16 mouse cellular contexts compared by ENCODE assay signal in genomic region chr5:67400608-67401480, GRCm38 (mm10). TPM values are rescaled to one million over a fixed set of nuclear protein-coding genes. Genes with fewer than 3 reads are reported as not detected.
DNase-seq lines count a peak whose midpoint lies in the region; ATAC-seq and TF ChIP-seq lines count a peak whose summit lies in the region.
"Had no signal": no experiment of that assay in that cellular context is flagged by ENCODE, and none has a peak within 500 bp of the region (broad histone marks: within the 10 kb centered on the region; RNA-seq: fewer than 3 reads in every experiment).

No protein-coding gene starts in this region.

- 0 out of 2 replicates have a peak, but pooled peaks have one; percentile 19 for ATAC-seq in midbrain, embryonic 13.5 days
- ATAC-seq in midbrain, postnatal 0 days (ENCODE audit: low FRiP score) = no peak
- ATAC-seq in forebrain, embryonic 14.5 days = peak; percentile 55; the same call in 1 of the 2 replicates
- peak; percentile 72 for ATAC-seq in intestine, embryonic 16.5 days
- ATAC-seq in neural tube, embryonic 13.5 days (ENCODE audit: low read depth) = no peak
- ATAC-seq in activated CD4-positive, CD25-positive, alpha-beta regulatory T cell, adult 4 months = no peak

- no peaks in the 10 kb centered on the region for H3K27me3 ChIP-seq in midbrain, embryonic 13.5 days
- no peaks in the 10 kb centered on the region for H3K27me3 ChIP-seq in midbrain, postnatal 0 days (ENCODE audit: insufficient read depth, low read length)
- H3K27me3 ChIP-seq in forebrain, embryonic 14.5 days (replicated peaks; ENCODE audit: control insufficient read depth, insufficient read depth, low read length) = no peaks in the 10 kb centered on the region
- no peaks in the 10 kb centered on the region for H3K27me3 ChIP-seq in intestine, embryonic 16.5 days (replicated peaks; ENCODE audit: control insufficient read depth, insufficient read depth, low read length)
- H3K27me3 ChIP-seq in neural tube, embryonic 13.5 days = 0 out of 2 replicates have a peak, but pooled peaks cover 4% of the 10 kb centered on the region

- no peak overlapping the region for H3K4me2 ChIP-seq in midbrain, embryonic 13.5 days (replicated peaks)
- H3K4me2 ChIP-seq in midbrain, postnatal 0 days (ENCODE audit: low read depth, low read length, poor library complexity, severe bottlenecking) = no peak overlapping the region
- H3K4me2 ChIP-seq in forebrain, embryonic 14.5 days (ENCODE audit: low read length) = peak overlapping the region; percentile 42
- H3K4me2 ChIP-seq in intestine, embryonic 16.5 days (ENCODE audit: low read depth, low read length) = peak overlapping the region; percentile 47
- H3K4me2 ChIP-seq in neural tube, embryonic 13.5 days = peak overlapping the region; percentile 36
- H3K4me2 ChIP-seq: heart, embryonic 11.5 days; lung, embryonic 14.5 days had no signal

- H3K9me3 ChIP-seq in midbrain, embryonic 13.5 days = no peaks in the 10 kb centered on the region
- H3K9me3 ChIP-seq in midbrain, postnatal 0 days (ENCODE audit: low read length) = no peaks in the 10 kb centered on the region
- H3K9me3 ChIP-seq in forebrain, embryonic 14.5 days (replicated peaks; ENCODE audit: control insufficient read depth, low read length) = no peaks in the 10 kb centered on the region
- no peaks in the 10 kb centered on the region for H3K9me3 ChIP-seq in intestine, embryonic 16.5 days (ENCODE audit: control insufficient read depth, low read length)
- no peaks in the 10 kb centered on the region for H3K9me3 ChIP-seq in neural tube, embryonic 13.5 days
- H3K9me3 ChIP-seq: embryonic facial prominence, embryonic 10.5 days had no signal

- peaks cover 22% of the 10 kb centered on the region for H3K36me3 ChIP-seq in midbrain, embryonic 13.5 days
- H3K36me3 ChIP-seq in midbrain, postnatal 0 days (ENCODE audit: insufficient read depth, low read length) = peaks cover 14% of the 10 kb centered on the region; the same call in 1 of the 2 replicates
- 0 out of 2 replicates have a peak, but pooled peaks cover 12% of the 10 kb centered on the region for H3K36me3 ChIP-seq in forebrain, embryonic 14.5 days (ENCODE audit: control insufficient read depth, insufficient read depth, low read length)
- no peaks in the 10 kb centered on the region for H3K36me3 ChIP-seq in intestine, embryonic 16.5 days (ENCODE audit: control insufficient read depth, insufficient read depth, low read length)
- H3K36me3 ChIP-seq in neural tube, embryonic 13.5 days = peaks cover 47% of the 10 kb centered on the region

- WGBS in midbrain, embryonic 13.5 days = 74% methylated on average over 12 of the region's 12 CpGs
- 66% methylated on average over 12 of the region's 12 CpGs for WGBS in midbrain, postnatal 0 days
- 23% methylated on average over 12 of the region's 12 CpGs for WGBS in forebrain, embryonic 14.5 days
- WGBS in intestine, embryonic 16.5 days = 52% methylated on average over 12 of the region's 12 CpGs
- 22% methylated on average over 12 of the region's 12 CpGs for WGBS in neural tube, embryonic 13.5 days

- no peak overlapping the region for H3K27ac ChIP-seq in midbrain, embryonic 13.5 days
- no peak overlapping the region for H3K27ac ChIP-seq in midbrain, postnatal 0 days (ENCODE audit: low read depth, low read length)
- H3K27ac ChIP-seq in forebrain, embryonic 14.5 days (ENCODE audit: low read depth, low read length) = no peak overlapping the region
- H3K27ac ChIP-seq in intestine, embryonic 16.5 days (ENCODE audit: low read length) = no peak overlapping the region
- H3K27ac ChIP-seq in neural tube, embryonic 13.5 days (replicated peaks) = no peak overlapping the region
- H3K27ac ChIP-seq: embryonic facial prominence, embryonic 10.5 days had no signal

- no peak overlapping the region for H3K9ac ChIP-seq in midbrain, embryonic 13.5 days (replicated peaks)
- H3K9ac ChIP-seq in midbrain, postnatal 0 days (replicated peaks; ENCODE audit: low read length, poor library complexity, severe bottlenecking) = no peak overlapping the region
- no peak overlapping the region for H3K9ac ChIP-seq in forebrain, embryonic 14.5 days (ENCODE audit: low read length)
- H3K9ac ChIP-seq in intestine, embryonic 16.5 days (ENCODE audit: low read depth, low read length) = no peak overlapping the region
- H3K9ac ChIP-seq in neural tube, embryonic 13.5 days = no peak overlapping the region
- H3K9ac ChIP-seq: lung, embryonic 14.5 days had no signal

- DNase-seq in midbrain, postnatal 0 days (ENCODE audit: low spot score) = no peak
- DNase-seq in forebrain, embryonic 14.5 days (ENCODE audit: low spot score) = peak; percentile 62
- DNase-seq in cerebellum, adult 8-10 months = no peak
- DNase-seq: cerebellum, adult 18-20 months; gastrocnemius, postnatal 14 days; heart, postnatal 4 days; kidney, adult 11 months; lung, embryonic 14.5 days; retina, postnatal 1 day; thymus, postnatal 14 days had no signal

- no peaks in the 10 kb centered on the region; the same call in 1 of the 2 replicates for H3K4me1 ChIP-seq in midbrain, embryonic 13.5 days (replicated peaks)
- H3K4me1 ChIP-seq in midbrain, postnatal 0 days (ENCODE audit: insufficient read depth, low read length) = no peaks in the 10 kb centered on the region
- H3K4me1 ChIP-seq in forebrain, embryonic 14.5 days (ENCODE audit: control insufficient read depth, insufficient read depth, low read length) = peaks cover 4% of the 10 kb centered on the region; the same call in 1 of the 2 replicates
- H3K4me1 ChIP-seq in intestine, embryonic 16.5 days (ENCODE audit: control insufficient read depth, insufficient read depth, low read length) = peaks cover 8% of the 10 kb centered on the region
- peaks cover 24% of the 10 kb centered on the region for H3K4me1 ChIP-seq in neural tube, embryonic 13.5 days (replicated peaks)

- H3K4me3 ChIP-seq in midbrain, embryonic 13.5 days (replicated peaks) = no peak overlapping the region
- no peak overlapping the region for H3K4me3 ChIP-seq in midbrain, postnatal 0 days (ENCODE audit: low read depth, low read length)
- no peak overlapping the region for H3K4me3 ChIP-seq in forebrain, embryonic 14.5 days (ENCODE audit: low read depth, low read length)
- peak overlapping the region; percentile 24 for H3K4me3 ChIP-seq in intestine, embryonic 16.5 days (ENCODE audit: low read length)
- H3K4me3 ChIP-seq in neural tube, embryonic 13.5 days = no peak overlapping the region
- H3K4me3 ChIP-seq: embryonic facial prominence, embryonic 10.5 days had no signal

- no peak for TF ChIP-seq CTCF in midbrain, postnatal 0 days (IDR thresholded peaks at IDR 0.05)

RNA-seq across cellular contexts. Expression of gene Bend4, which starts 27.3 kb away (rescaled TPM):
- 10.3 and 10.6 TPM in 2 replicates for polyA plus RNA-seq in midbrain, embryonic 13.5 days (2015; fragmentation: Nextera tagmentation; extraction: Ambion mirVana)
- total RNA-seq in midbrain, postnatal 0 days (2014; rRNA removed) = 16.1 and 18.2 TPM in 2 replicates
- 9.2 and 9.5 TPM in 2 replicates for polyA plus RNA-seq in midbrain, postnatal 0 days (2015; fragmentation: Nextera tagmentation; extraction: Ambion mirVana)
- polyA plus RNA-seq in forebrain, embryonic 14.5 days (2014; fragmentation: Nextera tagmentation; extraction: Ambion mirVana) = 5.5 and 7.7 TPM in 2 replicates
- polyA plus RNA-seq in intestine, embryonic 16.5 days (2015; fragmentation: Nextera tagmentation; extraction: Ambion mirVana) = 3.0 and 4.0 TPM in 2 replicates
- polyA plus RNA-seq in neural tube, embryonic 13.5 days (2015; fragmentation: Nextera tagmentation; extraction: Ambion mirVana) = 12.1 TPM in 2 replicates
- polyA plus RNA-seq in activated CD4-positive, CD25-positive, alpha-beta regulatory T cell, adult 4 months (2017; shearing (Covaris generic)) = under 1 TPM; 0.19 to 0.20 TPM

Comparison
In these comparisons a context has a peak if more than half of its experiments do, and no peak if none do; other contexts are left out.
1. ATAC-seq: peak in midbrain, embryonic 13.5 days (single experiment), forebrain, embryonic 14.5 days (single experiment) and intestine, embryonic 16.5 days (single experiment); none in midbrain, postnatal 0 days (single experiment), neural tube, embryonic 13.5 days (single experiment) and activated CD4-positive, CD25-positive, alpha-beta regulatory T cell, adult 4 months (single experiment).
2. H3K4me2 ChIP-seq: peak in forebrain, embryonic 14.5 days (single experiment), intestine, embryonic 16.5 days (single experiment) and neural tube, embryonic 13.5 days (single experiment); none in midbrain, embryonic 13.5 days (single experiment) and midbrain, postnatal 0 days (single experiment).